Mouse (Mus musculus) brain, embryonic 14.5 days (tissue): ENCODE measurements around the gene Slc7a14.

ENCODE experiments used
- CTCF ChIP-seq: fragments of 200-500 bp; IDR thresholded peaks from 2 replicates; pipeline ENCODE4 v1.5.1; 2012; ENCODE audit warnings: inconsistent platforms, mild to moderate bottlenecking, moderate library complexity, borderline replicate concordance; ENCODE audit not compliant: insufficient read depth, insufficient read length; ENCODE audit errors: extremely low read depth
- POLR2A ChIP-seq: fragments of 200-500 bp; IDR thresholded peaks from 2 replicates; pipeline ENCODE4 v1.6.1; 2012; ENCODE audit warnings: mild to moderate bottlenecking, inconsistent platforms, borderline replicate concordance; ENCODE audit not compliant: poor library complexity, insufficient read depth, insufficient read length, severe bottlenecking; ENCODE audit errors: extremely low read depth

GRCm38 (mm10) chr3:31243478-31243877, 66.7 kb downstream of the Slc7a14 start:
- TF ChIP-seq POLR2A, result no peak
- TF ChIP-seq CTCF, result no peak
